Mouse (Mus musculus) skeletal muscle tissue, adult 2 months (tissue): Measurements from ENCODE around the gene Hk1.

Source experiments
- DNase-seq: peaks from one replicate; pipeline ENCODE4 v3.0.0-alpha.2; 2012; ENCODE audit warnings: low read depth, low spot score

The Hk1 gene

DNA sequence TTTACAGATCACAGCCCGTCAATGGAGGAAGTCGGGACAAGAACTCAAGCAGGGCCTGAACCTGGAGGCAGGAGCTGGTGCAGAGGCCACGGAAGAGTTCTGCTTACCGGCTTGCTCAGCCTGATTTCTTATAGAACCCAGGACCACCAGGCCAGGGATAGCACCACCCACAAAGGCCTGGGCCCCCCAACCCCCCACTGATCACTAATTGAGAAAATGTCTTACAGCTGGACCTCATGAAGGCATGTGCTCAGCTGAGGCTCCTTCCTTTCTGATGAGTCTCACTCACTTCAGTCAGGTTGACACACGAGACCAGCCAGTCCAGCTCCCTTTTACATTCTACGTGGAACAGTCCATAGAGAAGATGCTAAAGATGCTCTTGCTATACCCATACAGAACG, 153.9 kb downstream of the Hk1 start:
- DNase-seq = no peak

DNA sequence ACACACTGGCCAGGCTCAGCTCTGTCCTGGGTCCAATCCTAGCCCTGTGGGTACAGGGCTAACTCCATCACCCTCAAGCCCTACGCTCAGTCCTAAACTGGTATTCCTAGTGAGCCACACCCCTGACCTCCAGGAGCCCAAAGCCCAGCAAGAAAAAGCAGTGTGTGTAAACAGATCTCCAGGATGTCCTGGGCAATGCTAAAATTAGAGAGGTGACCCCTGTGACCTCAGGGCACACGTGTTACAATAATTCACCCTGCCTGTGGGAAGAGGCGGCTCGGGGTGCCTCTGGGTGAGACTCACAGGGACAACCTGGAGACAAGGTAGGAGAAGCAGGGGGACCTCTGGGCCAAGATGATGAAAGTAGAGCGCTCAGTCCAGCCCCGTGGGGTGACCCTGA, 155.5 kb downstream of the Hk1 start:
- DNase-seq = peak; percentile 74

DNA sequence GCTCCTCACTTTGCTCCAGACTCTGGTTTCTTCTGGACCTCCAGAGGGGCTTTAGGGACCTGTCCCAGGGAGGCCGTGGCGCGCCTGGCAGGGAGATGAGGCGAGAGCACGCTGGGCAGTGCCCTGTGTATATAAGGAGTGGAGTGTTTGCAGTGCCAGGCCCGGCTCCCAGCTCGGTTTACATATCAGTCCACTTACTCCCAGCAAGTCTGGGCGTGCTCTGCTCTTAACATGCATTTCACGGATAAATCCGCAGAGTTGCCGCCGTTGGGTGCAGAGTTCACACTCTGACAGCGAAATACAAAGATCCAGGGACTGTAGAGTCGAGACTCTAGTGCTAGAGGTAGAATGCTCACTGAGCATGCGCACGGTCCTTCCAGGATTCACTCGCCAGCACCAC, 156.9 kb downstream of the Hk1 start:
- DNase-seq = peak; percentile 57

DNA sequence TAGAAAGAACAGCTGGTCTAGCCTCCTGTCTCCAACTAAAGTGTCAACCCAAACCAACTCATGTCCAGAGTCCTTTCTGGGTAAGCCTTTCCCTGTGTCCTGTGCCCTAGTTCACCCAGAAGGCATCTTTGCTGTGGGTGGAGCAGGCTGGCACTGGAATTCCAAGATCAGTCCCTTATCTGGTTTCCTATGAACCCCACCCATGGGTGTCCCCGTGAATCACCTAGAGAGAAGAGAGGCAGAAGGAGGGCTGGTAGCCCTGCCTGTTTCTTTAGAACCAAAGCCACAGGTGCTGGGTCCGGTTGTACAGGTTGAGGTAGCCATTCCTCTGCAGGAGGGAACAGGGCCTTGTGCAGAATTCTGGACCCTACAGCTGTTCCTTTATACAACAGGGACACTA, 158.1 kb downstream of the Hk1 start:
- DNase-seq = no peak

DNA sequence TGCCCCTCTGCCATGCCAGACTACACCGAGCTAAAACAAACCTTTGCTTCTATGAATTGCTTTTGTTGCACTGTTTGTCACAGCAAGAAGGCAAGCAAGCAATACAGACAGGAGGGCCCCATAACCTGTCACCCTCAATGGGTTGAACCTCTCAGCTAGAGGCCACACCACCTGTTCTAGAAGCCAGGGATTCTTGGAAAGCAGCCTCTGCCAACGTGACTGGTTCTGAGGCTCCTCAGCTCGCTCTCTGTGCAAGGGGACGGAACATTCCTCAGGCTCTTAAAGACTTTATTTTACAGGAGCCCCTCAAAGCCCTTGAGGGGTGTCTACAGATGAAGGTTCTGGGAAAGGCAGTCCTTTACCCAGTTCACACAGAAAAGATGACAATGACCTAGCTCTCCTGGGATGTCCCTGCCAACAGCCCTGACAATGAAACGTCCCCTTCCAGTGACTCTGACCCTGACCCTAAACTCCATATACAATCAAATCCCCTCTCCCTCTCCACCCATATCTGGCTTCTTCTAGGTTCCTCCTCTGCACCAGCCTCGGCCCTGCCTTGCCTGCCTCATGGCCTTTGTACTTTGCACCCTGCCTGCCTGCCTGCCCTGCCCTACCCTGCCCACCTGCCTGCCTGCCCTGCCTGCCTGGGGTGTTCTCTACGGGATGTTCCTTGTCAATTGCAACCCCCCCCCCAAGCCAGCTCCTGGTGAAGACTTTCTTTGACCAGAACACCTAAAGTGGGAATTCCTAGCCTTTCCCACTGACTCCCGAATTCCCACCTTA, 158.8 kb downstream of the Hk1 start:
- DNase-seq = no peak
